Mouse (Mus musculus): Measurements from ENCODE around the gene Sel1l2. TPM values are rescaled to one million over a fixed set of nuclear protein-coding genes. Genes with fewer than 3 reads are reported as not detected.
"Not testable (repeated sequence)": the region's sequence is repeated elsewhere in the genome, so short reads cannot be mapped to it uniquely, and the experiment has no call there.

Sel1l2 gene
- total RNA-seq, 2 experiments from 2014 or later: not detected

DNA sequence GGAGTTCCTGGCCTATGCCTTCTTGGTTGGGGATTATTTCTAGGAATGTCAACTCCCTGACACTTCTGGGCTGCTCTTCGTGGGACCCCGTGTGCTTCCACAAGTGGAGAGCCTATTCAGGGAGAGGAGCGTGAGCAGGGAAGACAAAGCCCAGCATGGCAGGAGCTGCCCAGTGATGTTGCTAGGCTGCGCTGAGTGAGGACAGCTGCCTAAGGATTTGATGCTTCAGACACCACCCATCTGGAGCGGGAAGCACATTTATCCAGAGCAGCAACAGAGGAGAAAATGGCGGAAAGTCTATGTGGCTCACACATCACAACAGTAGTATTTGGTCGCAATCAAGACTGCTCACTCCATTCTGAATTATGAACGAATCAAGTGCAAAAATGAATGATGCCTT, 169.2 kb downstream of the Sel1l2 start:
- DNase-seq (ENCODE audit: low spot score in 2 of 2): no peak
- intact Hi-C loops (cut with DNase I): no loop called here

DNA sequence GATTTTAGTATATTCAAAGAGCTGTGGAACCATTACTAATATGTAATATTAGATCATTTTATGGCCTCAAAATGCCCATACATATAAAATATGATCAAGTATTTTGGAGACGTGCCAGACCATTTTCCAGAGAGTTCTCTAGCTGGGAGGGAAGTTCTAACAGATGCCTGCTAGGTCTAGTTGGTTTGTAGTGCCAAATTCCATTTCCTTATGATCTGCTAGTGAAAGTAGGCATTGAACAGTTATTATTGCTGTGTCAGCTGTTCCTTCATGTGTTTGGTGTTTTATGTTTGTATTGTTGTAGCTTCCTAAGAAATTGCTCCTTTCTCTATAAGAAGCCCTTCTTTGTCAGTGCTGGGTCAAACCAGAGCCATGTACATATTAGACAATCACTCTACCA, 173.5 kb downstream of the Sel1l2 start:
- DNase-seq (ENCODE audit: low spot score in 2 of 2): no peak
- intact Hi-C loops (cut with DNase I): no loop called here

DNA sequence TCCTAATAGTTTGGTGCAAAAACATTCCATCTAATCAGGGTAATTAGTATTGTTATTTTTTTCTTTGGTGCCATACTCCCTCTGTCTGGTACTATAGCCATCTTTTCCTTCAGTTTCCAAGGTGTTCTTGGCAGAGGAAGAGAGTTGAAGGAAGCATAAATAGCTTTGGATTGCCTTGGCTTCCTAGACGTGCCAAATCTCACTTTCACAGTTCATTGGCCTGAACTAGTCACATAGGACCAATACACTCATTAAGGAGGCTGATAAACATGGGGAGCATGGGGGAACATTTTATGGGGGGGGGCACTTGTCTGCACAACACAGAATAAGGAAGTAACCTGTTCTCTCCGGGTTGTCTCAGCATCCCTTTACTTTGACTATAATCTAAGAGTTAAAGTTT, 174.1 kb downstream of the Sel1l2 start:
- intact Hi-C loops (cut with DNase I): no loop called here
- no peak for DNase-seq (ENCODE audit: low spot score in 2 of 2)

DNA sequence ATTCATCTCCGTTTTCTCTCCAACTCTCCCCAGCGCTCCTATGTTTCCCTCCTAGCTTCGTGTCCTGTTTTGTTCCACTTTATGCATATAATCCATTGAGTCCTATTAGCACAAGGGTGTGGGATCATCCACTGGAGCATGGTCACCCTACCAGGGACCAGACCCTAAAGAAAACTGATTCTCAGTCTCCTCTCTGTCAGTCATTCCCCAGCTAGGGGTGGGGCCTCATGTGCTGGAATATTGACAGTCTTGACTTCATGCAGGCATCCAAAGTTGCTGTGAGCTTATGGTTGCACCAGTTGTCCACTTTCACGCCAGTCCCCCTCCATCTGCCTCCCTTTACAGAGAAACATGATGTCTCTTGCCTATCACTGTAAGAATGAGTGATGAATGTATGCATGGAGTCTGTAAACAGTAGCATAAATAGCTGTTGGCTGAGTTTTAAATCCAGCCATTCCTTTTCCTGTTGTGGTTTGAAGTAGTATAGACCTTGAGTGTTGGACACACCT, 174.9 kb downstream of the Sel1l2 start:
- intact Hi-C loops (cut with DNase I): no loop called here
- no peak for DNase-seq (ENCODE audit: low spot score in 2 of 2)

DNA sequence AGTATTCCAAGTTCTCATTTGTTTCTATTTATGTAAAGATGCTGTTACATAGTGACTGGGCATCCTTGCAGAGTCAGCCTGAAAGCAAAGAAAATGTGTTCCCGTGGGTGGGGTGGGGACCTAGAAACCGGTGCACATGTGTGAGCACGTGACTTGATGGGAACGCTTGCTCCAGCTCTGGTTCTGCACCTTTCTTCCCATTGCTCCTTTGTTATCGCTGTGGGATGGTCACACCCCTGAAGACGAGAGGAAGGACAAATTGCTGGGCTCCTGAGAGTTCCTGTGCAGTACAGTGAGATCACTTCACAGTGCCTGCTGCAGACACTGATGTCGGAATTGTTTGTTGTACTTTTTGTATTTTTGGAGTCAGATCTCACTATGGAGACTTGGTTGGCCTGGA, 185.8 kb downstream of the Sel1l2 start:
- intact Hi-C loops (cut with DNase I): loop anchor here (5.0 kb wide), 2 partner anchors 194 to 224 kb away; partner anchors contain the start of gene Macrod2
- DNase-seq (ENCODE audit: low spot score in 2 of 2): no peak

DNA sequence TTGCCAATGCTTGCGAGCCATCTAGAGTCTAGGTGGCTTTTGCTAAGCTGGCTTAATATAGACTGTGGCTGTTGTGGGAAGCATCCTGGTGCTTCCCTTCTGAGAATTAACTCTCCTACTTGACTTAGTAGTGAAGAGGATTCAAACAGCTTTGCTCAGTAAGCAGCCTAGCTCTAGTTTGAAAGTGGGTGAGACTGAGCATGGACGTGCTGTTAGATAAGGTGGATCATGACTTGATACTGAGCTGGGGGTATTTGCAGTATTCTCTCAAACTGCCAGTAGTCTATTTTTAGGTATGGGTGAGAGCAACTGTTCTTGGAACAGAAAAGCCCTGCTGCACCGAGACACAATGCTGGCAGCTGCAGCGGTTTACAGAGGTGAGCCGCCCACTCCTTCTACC, 186.9 kb downstream of the Sel1l2 start:
- DNase-seq (ENCODE audit: low spot score in 2 of 2): no peak
- intact Hi-C loops (cut with DNase I): loop anchor here (5.0 kb wide), 2 partner anchors 195 to 225 kb away; partner anchors contain the start of gene Macrod2

DNA sequence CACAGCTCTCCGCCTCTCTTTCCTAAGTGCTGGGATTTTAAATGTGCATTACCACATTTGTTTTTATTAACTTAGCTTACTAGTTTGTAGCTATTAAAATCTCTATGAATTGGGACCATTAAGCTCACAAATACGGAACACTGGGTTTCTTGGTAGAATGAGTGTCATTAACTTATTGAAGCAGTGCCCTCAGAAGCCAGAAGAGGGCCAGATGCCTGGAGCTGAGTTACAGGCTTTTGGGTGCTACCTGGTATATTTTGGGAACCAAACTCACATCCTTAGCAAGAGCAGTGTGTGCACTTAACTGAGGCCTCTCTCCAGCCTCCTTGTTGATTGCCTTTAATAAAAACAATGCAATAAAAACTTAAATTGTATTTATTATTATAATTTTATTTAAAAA, 188.8 kb downstream of the Sel1l2 start:
- DNase-seq (ENCODE audit: low spot score in 2 of 2): no peak
- intact Hi-C loops (cut with DNase I): loop anchor here (5.0 kb wide), 2 partner anchors 197 to 227 kb away; partner anchors contain the start of gene Macrod2

DNA sequence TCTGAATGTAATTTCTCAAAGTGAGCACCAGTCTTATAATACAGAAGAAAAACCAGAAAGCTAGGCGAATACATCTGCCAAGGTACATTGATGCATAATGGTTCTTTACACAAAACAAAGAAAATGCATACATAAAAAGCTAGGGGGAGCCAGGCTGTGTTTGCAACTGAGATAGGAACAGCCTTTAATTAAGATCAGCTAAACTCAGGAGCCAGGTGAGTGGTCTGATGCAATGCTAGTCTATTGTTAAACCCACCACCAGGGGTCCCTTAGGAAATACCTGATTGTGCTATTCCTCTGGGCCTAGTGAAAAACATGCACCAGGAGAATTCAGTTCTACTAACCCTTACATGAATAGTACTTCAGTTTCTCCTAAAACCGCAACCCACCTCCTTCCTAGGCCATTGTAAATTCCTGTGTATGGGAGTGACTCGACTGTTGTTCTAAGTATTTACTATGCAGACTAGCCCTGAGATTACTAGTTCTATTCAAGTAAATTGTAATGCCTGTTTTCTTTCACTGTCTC, 203.8 kb downstream of the Sel1l2 start:
- intact Hi-C loops (cut with DNase I); DNase-seq (ENCODE audit: low spot score in 2 of 2): not testable (repeated sequence)

Other genes with a start within 250 kb of the Sel1l2 start
- not detected for gene Gm17374, start 237.7 kb downstream of the Sel1l2 start, total RNA-seq (2021)
- 10 to 100 TPM; 16.0 to 23.9 TPM for gene Esf1, start 219.1 kb downstream of the Sel1l2 start, total RNA-seq (2021)
- 10 to 100 TPM; 44.9 to 50.0 TPM for gene Ndufaf5, start 219.1 kb downstream of the Sel1l2 start, total RNA-seq (2021)
- gene Macrod2, start 5.6 kb upstream of the Sel1l2 start, total RNA-seq (2021): 10 to 100 TPM; 47.2 to 55.6 TPM

All from left cerebral cortex, postnatal 36 days (tissue).